Mouse (Mus musculus) myocyte (in vitro differentiated cells): Measurements from ENCODE around the gene 1700069L16Rik.

Source experiments
- CEBPB ChIP-seq: IDR thresholded peaks from 2 replicates; pipeline ENCODE4 v1.6.1; 2011; ENCODE audit warnings: mild to moderate bottlenecking, moderate library complexity; ENCODE audit not compliant: poor library complexity, insufficient read depth, severe bottlenecking
- E2F4 ChIP-seq: IDR thresholded peaks from one replicate; pipeline ENCODE4 v1.6.1; 2011; ENCODE audit warnings: mild to moderate bottlenecking, control low read depth, moderate library complexity; ENCODE audit not compliant: insufficient read depth
- MYOD1 ChIP-seq, 3 experiments: IDR thresholded peaks; one replicate each; pipeline ENCODE4 v1.6.1; 2011; ENCODE audit warnings: control low read depth in 2 of 3, low read depth in 2 of 3, mild to moderate bottlenecking in 2 of 3, moderate library complexity in 1 of 3; ENCODE audit not compliant: insufficient read length in 2 of 3, control insufficient read depth in 1 of 3
- POLR2A ChIP-seq: IDR thresholded peaks from one replicate; pipeline ENCODE4 v1.6.1; 2011; ENCODE audit warnings: low read depth, mild to moderate bottlenecking, control low read depth, moderate library complexity; ENCODE audit not compliant: insufficient read length
- USF1 ChIP-seq: IDR thresholded peaks from one replicate; pipeline ENCODE4 v1.6.1; 2011; ENCODE audit warnings: low read depth, mild to moderate bottlenecking, control low read depth, moderate library complexity

GRCm38 (mm10) chr5:113764426-113764825 is 39.9 kb upstream of the 1700069L16Rik start:
- TF ChIP-seq USF1 (no peak), POLR2A (no peak), MYOD1 (IDR thresholded peaks at IDR 0.05; ENCODE audit: control insufficient read depth in 1 of 3, insufficient read length in 2 of 3, low read depth in 2 of 3) (no peak), CEBPB (no peak), E2F4 (no peak)
